Mouse (Mus musculus): ENCODE measurements around the gene Ddx20. TPM values are rescaled to one million over a fixed set of nuclear protein-coding genes. Genes with fewer than 3 reads are reported as not detected.

Gene Ddx20
- polyA plus RNA-seq, 1 experiment: 19.6 TPM

DNA sequence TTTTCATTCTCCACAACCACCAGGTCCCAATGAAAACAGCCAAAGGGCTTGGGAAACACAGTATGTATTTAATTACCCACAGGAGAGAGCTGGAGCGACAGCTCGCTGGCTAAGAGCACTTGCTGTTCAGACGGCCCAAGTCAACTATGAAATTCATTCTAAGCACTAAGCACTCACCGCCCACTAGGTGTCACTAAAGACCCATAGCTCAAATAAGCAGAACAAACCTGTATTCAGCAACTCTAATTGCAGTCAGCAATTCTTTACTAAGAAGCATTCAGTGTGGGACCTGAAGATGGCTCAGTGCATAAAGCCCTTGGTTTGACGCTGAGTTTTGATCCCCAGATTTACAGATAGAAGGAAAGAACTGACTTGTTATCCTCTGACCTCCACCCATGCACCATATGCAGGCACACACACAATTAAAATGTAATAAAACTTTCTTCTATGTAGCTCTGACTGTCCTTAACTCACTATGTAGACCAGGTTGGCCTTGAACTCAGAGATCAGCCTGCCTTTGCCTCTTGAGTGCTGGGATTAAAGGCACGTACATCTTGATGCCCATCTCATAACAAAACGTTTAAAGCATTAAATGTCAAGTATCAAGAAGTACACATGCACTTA, 12.7 kb downstream of the Ddx20 start:
- Histone ChIP-seq H3K27ac (ENCODE audit: insufficient read depth, low read length) (no peak overlapping the region), H3K4me1 (ENCODE audit: control insufficient read depth, insufficient read depth, low read length) (no peaks in the 10 kb centered on the region), H3K4me3 (ENCODE audit: insufficient read depth, low read length) (no peak overlapping the region)
- TF ChIP-seq CTCF (IDR thresholded peaks at IDR 0.05; ENCODE audit: borderline replicate concordance, insufficient read depth, low read length) (no peak), POLR2A (IDR thresholded peaks at IDR 0.05; ENCODE audit: low read depth, low read length) (no peak)

- Histone ChIP-seq H3K4me1 (ENCODE audit: control insufficient read depth, insufficient read depth, low read length) (no peaks in the 10 kb centered on the region), H3K4me3 (ENCODE audit: insufficient read depth, low read length) (no peak overlapping the region), H3K27ac (ENCODE audit: insufficient read depth, low read length) (no peak overlapping the region)
- TF ChIP-seq CTCF (IDR thresholded peaks at IDR 0.05; ENCODE audit: borderline replicate concordance, insufficient read depth, low read length): no peak
- TF ChIP-seq POLR2A (IDR thresholded peaks at IDR 0.05; ENCODE audit: low read depth, low read length): no peak
These were observed 16.6 kb downstream of the Ddx20 start for GRCm38 (mm10) chr3:105670801-105671200.

DNA sequence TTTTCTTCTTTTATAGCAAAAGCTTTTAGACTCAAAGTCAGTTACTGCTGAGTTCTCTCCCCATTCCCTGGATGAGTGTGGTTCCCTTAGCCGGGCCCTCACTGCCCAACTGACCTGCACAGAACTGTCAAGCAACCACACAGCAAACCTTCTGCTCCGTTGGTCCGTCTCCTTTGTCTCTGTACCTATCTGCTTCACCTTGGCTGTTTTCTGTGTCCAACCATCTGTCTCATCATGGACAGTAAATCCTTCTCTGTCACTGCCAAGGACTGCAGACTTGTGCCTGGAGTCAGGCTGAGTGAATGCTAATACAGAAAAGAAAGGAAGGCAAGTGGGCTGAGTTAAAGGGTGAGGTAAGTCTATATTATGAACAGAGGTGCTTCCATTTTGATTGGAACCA, 17.6 kb downstream of the Ddx20 start:
- Histone ChIP-seq H3K27ac (ENCODE audit: insufficient read depth, low read length) (no peak overlapping the region), H3K4me1 (ENCODE audit: control insufficient read depth, insufficient read depth, low read length) (no peaks in the 10 kb centered on the region), H3K4me3 (ENCODE audit: insufficient read depth, low read length) (no peak overlapping the region)
- no peak for TF ChIP-seq CTCF (IDR thresholded peaks at IDR 0.05; ENCODE audit: borderline replicate concordance, insufficient read depth, low read length)

GRCm38 (mm10) chr3:105668161-105668560, 19.2 kb downstream of the Ddx20 start:
- no peaks in the 10 kb centered on the region for H3K4me1 ChIP-seq (ENCODE audit: control insufficient read depth, insufficient read depth, low read length)
- no peak overlapping the region for H3K27ac ChIP-seq (ENCODE audit: insufficient read depth, low read length)
- TF ChIP-seq CTCF (IDR thresholded peaks at IDR 0.05; ENCODE audit: borderline replicate concordance, insufficient read depth, low read length) (no peak), POLR2A (IDR thresholded peaks at IDR 0.05; ENCODE audit: low read depth, low read length) (no peak)
- H3K4me3 ChIP-seq (ENCODE audit: insufficient read depth, low read length): no peak overlapping the region

DNA sequence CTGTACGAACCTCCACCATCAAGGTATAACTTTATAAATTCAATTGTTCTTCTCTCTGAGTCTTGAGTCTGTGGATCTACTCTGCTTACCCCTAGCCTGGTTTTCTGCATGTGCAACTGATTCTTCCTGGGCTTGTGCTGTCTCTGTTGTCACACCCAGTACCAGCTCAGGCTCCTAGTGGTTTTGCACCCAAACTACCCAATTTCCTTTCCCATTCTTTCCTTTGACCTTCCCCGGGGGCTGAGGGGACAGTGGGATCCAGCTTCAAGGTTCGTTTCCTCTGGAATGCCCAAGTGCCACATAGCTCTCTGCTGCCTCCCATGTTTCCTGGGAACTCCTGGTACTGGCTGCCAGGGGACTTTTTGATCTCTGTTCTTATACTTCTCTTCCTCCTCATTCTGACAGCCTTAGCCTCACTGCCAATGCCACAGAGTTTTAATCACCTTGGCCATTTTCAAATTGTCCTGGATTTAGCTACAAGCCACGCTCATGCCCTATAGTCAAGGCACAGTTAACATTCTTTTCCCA, 20.3 kb downstream of the Ddx20 start:
- no peak overlapping the region for H3K4me3 ChIP-seq (ENCODE audit: insufficient read depth, low read length)
- no peak overlapping the region for H3K27ac ChIP-seq (ENCODE audit: insufficient read depth, low read length)
- no peaks in the 10 kb centered on the region for H3K4me1 ChIP-seq (ENCODE audit: control insufficient read depth, insufficient read depth, low read length)
- TF ChIP-seq POLR2A (IDR thresholded peaks at IDR 0.05; ENCODE audit: low read depth, low read length) (no peak), CTCF (IDR thresholded peaks at IDR 0.05; ENCODE audit: borderline replicate concordance, insufficient read depth, low read length) (no peak)

- TF ChIP-seq POLR2A (IDR thresholded peaks at IDR 0.05; ENCODE audit: low read depth, low read length) (no peak), CTCF (IDR thresholded peaks at IDR 0.05; ENCODE audit: borderline replicate concordance, insufficient read depth, low read length) (no peak)
- Histone ChIP-seq H3K27ac (ENCODE audit: insufficient read depth, low read length) (no peak overlapping the region), H3K4me3 (ENCODE audit: insufficient read depth, low read length) (no peak overlapping the region), H3K4me1 (ENCODE audit: control insufficient read depth, insufficient read depth, low read length) (no peaks in the 10 kb centered on the region)
These were observed 22.1 kb downstream of the Ddx20 start for GRCm38 (mm10) chr3:105665105-105665765.

GRCm38 (mm10) chr3:105663043-105663442, 24.3 kb downstream of the Ddx20 start:
- no peak overlapping the region for H3K4me3 ChIP-seq (ENCODE audit: insufficient read depth, low read length)
- H3K4me1 ChIP-seq (ENCODE audit: control insufficient read depth, insufficient read depth, low read length): no peaks in the 10 kb centered on the region
- no peak overlapping the region for H3K27ac ChIP-seq (ENCODE audit: insufficient read depth, low read length)
- TF ChIP-seq CTCF (IDR thresholded peaks at IDR 0.05; ENCODE audit: borderline replicate concordance, insufficient read depth, low read length) (no peak), POLR2A (IDR thresholded peaks at IDR 0.05; ENCODE audit: low read depth, low read length) (no peak)

DNA sequence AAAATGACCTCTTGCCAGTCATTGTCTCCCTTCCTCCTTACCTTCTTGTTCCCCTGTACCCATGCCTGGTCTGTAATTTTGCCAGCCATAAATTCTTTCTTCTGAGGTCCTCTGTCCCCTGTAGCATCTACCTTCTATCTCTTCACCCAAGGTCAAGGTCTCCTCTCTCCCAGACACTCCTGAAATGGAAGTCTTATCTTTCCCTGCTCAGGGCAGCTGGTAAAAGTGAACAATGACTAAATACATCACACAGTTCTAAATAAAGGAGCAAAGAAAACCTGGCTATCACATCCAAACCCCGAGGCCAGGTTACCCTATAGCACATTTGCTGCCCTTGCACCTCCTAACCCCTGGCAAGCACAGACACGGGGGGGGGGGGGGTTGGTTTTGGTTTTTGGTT, 26.8 kb downstream of the Ddx20 start:
- H3K4me1 ChIP-seq (ENCODE audit: control insufficient read depth, insufficient read depth, low read length): no peaks in the 10 kb centered on the region
- H3K27ac ChIP-seq (ENCODE audit: insufficient read depth, low read length): no peak overlapping the region
- no peak overlapping the region for H3K4me3 ChIP-seq (ENCODE audit: insufficient read depth, low read length)
- no peak for TF ChIP-seq CTCF (IDR thresholded peaks at IDR 0.05; ENCODE audit: borderline replicate concordance, insufficient read depth, low read length)
- TF ChIP-seq POLR2A (IDR thresholded peaks at IDR 0.05; ENCODE audit: low read depth, low read length): no peak

DNA sequence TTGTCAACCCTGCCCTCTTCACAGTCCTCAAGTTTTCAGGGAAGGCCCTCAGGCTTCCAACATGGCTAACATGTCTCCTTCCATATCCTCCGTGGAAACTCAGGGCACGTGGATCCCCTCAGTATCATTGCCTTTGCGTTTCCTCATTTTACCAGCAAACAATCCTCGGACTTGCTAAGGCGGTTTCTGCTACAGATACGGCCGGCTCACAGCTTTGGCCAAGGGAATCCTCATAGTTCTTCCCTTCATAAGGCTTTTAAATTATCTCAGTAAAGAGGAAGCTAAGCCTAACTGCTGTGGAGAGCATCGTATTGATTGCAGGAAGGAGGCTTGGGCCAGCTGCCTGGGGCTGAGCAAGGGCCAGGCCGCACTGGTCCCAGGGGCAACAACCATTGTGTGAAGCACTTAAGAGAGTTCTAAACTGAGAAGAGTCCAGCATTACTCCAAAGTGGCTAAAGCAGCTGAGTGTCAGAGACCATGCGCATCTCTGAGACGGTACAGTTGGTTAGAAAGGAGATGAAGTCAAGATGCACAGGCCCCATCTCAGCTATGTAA, 32.3 kb downstream of the Ddx20 start:
- no peak overlapping the region for H3K27ac ChIP-seq (ENCODE audit: insufficient read depth, low read length)
- TF ChIP-seq CTCF (IDR thresholded peaks at IDR 0.05; ENCODE audit: borderline replicate concordance, insufficient read depth, low read length): no peak
- no peak for TF ChIP-seq POLR2A (IDR thresholded peaks at IDR 0.05; ENCODE audit: low read depth, low read length)
- no peaks in the 10 kb centered on the region for H3K4me1 ChIP-seq (ENCODE audit: control insufficient read depth, insufficient read depth, low read length)
- H3K4me3 ChIP-seq (ENCODE audit: insufficient read depth, low read length): no peak overlapping the region
